ENCODE assay signal across 24 mouse cellular contexts in the genomic region with DNA sequence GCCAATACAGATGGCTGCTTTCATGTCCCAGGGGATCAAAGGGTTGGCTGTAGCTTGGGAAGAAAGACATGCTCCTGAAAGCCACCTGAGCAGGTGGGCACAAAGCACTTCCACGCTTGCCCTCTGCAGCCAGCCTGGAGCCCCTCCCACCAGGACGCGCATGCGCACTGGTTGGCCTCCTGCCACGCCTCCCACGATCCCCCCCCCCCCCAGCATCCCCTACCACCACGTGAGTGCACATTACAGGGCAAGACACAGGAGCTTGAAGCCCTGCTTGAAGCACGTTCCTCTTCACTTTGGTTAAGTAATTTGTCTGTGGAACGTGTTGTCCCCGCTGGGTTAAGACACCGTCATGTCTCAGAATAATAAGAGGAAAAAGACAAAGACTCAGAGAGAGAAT.
DNase-seq lines count a peak whose midpoint lies in the region; ATAC-seq and TF ChIP-seq lines count a peak whose summit lies in the region.
"Had no signal": no experiment of that assay in that cellular context is flagged by ENCODE, and none has a peak within 500 bp of the region (broad histone marks: within the 10 kb centered on the region; RNA-seq: fewer than 3 reads in every experiment).

No protein-coding gene starts in this region.

- H3K9ac ChIP-seq in hindbrain, embryonic 13.5 days: no peak overlapping the region
- H3K9ac ChIP-seq in neural tube, embryonic 15.5 days (replicated peaks): no peak overlapping the region
- H3K9ac ChIP-seq: forebrain, postnatal 0 days; heart, embryonic 15.5 days; limb, embryonic 12.5 days; liver, postnatal 0 days; midbrain, embryonic 12.5 days; neural tube, embryonic 13.5 days had no signal

- no peak overlapping the region for H3K4me3 ChIP-seq in hindbrain, embryonic 10.5 days
- H3K4me3 ChIP-seq in hindbrain, embryonic 13.5 days: no peak overlapping the region
- no peak overlapping the region for H3K4me3 ChIP-seq in neural tube, embryonic 15.5 days (replicated peaks)
- H3K4me3 ChIP-seq: heart, embryonic 15.5 days; layer of hippocampus, adult 2 months; limb, embryonic 12.5 days; midbrain, embryonic 12.5 days; neural tube, embryonic 13.5 days had no signal

- H3K27ac ChIP-seq in hindbrain, embryonic 10.5 days: peak overlapping the region; percentile 69
- H3K27ac ChIP-seq in hindbrain, embryonic 13.5 days: no peak overlapping the region; the same call in 1 of the 2 replicates
- H3K27ac ChIP-seq in neural tube, embryonic 15.5 days (replicated peaks): no peak overlapping the region
- H3K27ac ChIP-seq: heart, embryonic 15.5 days; layer of hippocampus, adult 2 months; limb, embryonic 12.5 days; midbrain, embryonic 12.5 days; neural tube, embryonic 13.5 days; stomach, postnatal 0 days had no signal

- H3K4me1 ChIP-seq in hindbrain, embryonic 10.5 days (replicated peaks): peaks cover 18% of the 10 kb centered on the region
- peaks cover 4% of the 10 kb centered on the region; the same call in 1 of the 2 replicates for H3K4me1 ChIP-seq in hindbrain, embryonic 13.5 days (replicated peaks)
- no peaks in the 10 kb centered on the region for H3K4me1 ChIP-seq in neural tube, embryonic 15.5 days
- H3K4me1 ChIP-seq: limb, embryonic 12.5 days; midbrain, embryonic 12.5 days had no signal

- no peak for TF ChIP-seq POLR2A in brain, embryonic 14.5 days (IDR thresholded peaks at IDR 0.05; ENCODE audit: borderline replicate concordance, extremely low read depth, insufficient read depth, insufficient read length, poor library complexity, severe bottlenecking)

- peaks cover 7% of the 10 kb centered on the region for H3K27me3 ChIP-seq in hindbrain, embryonic 10.5 days (ENCODE audit: insufficient read depth, poor library complexity, severe bottlenecking)
- no peaks in the 10 kb centered on the region for H3K27me3 ChIP-seq in hindbrain, embryonic 13.5 days
- H3K27me3 ChIP-seq in neural tube, embryonic 15.5 days (replicated peaks): no peaks in the 10 kb centered on the region; the same call in 1 of the 2 replicates
- H3K27me3 ChIP-seq: heart, embryonic 15.5 days; limb, embryonic 12.5 days; neural tube, embryonic 13.5 days had no signal

- H3K36me3 ChIP-seq in hindbrain, embryonic 10.5 days: no peaks in the 10 kb centered on the region
- no peaks in the 10 kb centered on the region for H3K36me3 ChIP-seq in hindbrain, embryonic 13.5 days
- H3K36me3 ChIP-seq in neural tube, embryonic 15.5 days: no peaks in the 10 kb centered on the region
- H3K36me3 ChIP-seq: heart, embryonic 15.5 days; limb, embryonic 12.5 days; midbrain, embryonic 12.5 days; neural tube, embryonic 13.5 days had no signal

- DNase-seq in hindbrain, embryonic 10.5 days (ENCODE audit: low spot score): no peak
- peak; percentile 34 for DNase-seq in retina, postnatal 1 day
- DNase-seq in retina, embryonic 14.5 days (ENCODE audit: low spot score): no peak
- peak; percentile 17 for DNase-seq in brain, embryonic 14.5 days (ENCODE audit: low read depth)
- DNase-seq in frontal cortex, postnatal 14 days (ENCODE audit: low spot score in 2 of 2): no peak
- DNase-seq: adrenal gland, postnatal 36 days; cerebellum, adult 11 months; cerebellum, adult 9-11 months; forebrain, postnatal 0 days; gastrocnemius, postnatal 36 days; heart, postnatal 36 days; kidney, adult 2 months; kidney, postnatal 14 days; liver, postnatal 0 days; lung, postnatal 10 days had no signal

- TF ChIP-seq CTCF in brain, embryonic 14.5 days (IDR thresholded peaks at IDR 0.05; ENCODE audit: borderline replicate concordance, extremely low read depth, insufficient read depth, insufficient read length): no peak

- WGBS in hindbrain, embryonic 10.5 days: 49% methylated on average over 11 of the region's 11 CpGs
- 48% methylated on average over 11 of the region's 11 CpGs for WGBS in hindbrain, embryonic 13.5 days
- WGBS in neural tube, embryonic 15.5 days: 56% methylated on average over 11 of the region's 11 CpGs

- H3K9me3 ChIP-seq in hindbrain, embryonic 10.5 days: peaks cover 12% of the 10 kb centered on the region
- no peaks in the 10 kb centered on the region for H3K9me3 ChIP-seq in hindbrain, embryonic 13.5 days
- H3K9me3 ChIP-seq in neural tube, embryonic 15.5 days (replicated peaks): no peaks in the 10 kb centered on the region
- H3K9me3 ChIP-seq: heart, embryonic 15.5 days; midbrain, embryonic 12.5 days; neural tube, embryonic 13.5 days had no signal

- no peak overlapping the region for H3K4me2 ChIP-seq in hindbrain, embryonic 13.5 days
- no peak overlapping the region for H3K4me2 ChIP-seq in neural tube, embryonic 15.5 days
- H3K4me2 ChIP-seq: heart, embryonic 15.5 days; limb, embryonic 12.5 days; liver, embryonic 11.5 days; midbrain, embryonic 12.5 days; neural tube, embryonic 13.5 days had no signal

- ATAC-seq in hindbrain, embryonic 13.5 days (ENCODE audit: low FRiP score): no peak
- ATAC-seq in neural tube, embryonic 15.5 days (ENCODE audit: low FRiP score): peak; percentile 14; the same call in 1 of the 2 replicates
- ATAC-seq: forebrain, postnatal 0 days; liver, postnatal 0 days had no signal

Comparison
In these comparisons a context has a peak if more than half of its experiments do, and no peak if none do; other contexts are left out.
1. DNase-seq: peak in retina, postnatal 1 day (single experiment) and brain, embryonic 14.5 days (single experiment); none in hindbrain, embryonic 10.5 days (single experiment), retina, embryonic 14.5 days (single experiment) and frontal cortex, postnatal 14 days (0 of 2).